Mouse (Mus musculus) gonadal fat pad, adult 2 months (tissue): Measurements from ENCODE around the gene C130074G19Rik. TPM values are rescaled to one million over a fixed set of nuclear protein-coding genes. Genes with fewer than 3 reads are reported as not detected.

Experiments used
- DNase-seq: peaks from one replicate; pipeline ENCODE4 v3.0.0-alpha.2; 2012; ENCODE audit warnings: low read depth
- polyA plus RNA-seq: library from polyadenylated mRNA; depleted of rRNA; stranded (reverse); fragments of >200 nt; gene quantifications from 2 replicates; pipeline ENCODE4 v1.2.3, GENCODE M21; 2012; rRNA removed

Gene C130074G19Rik
- polyA plus RNA-seq, 1 experiment = 57.8 TPM

- DNase-seq = no peak
Observed at GRCm38 (mm10) chr1:184844326-184845066, 38.5 kb downstream of the C130074G19Rik start.

- no peak for DNase-seq
Observed at GRCm38 (mm10) chr1:184837649-184838048, 45.4 kb downstream of the C130074G19Rik start.

GRCm38 (mm10) chr1:184836350-184836749 lies 46.7 kb downstream of the C130074G19Rik start:
- DNase-seq = no peak

- DNase-seq = no peak
Observed at GRCm38 (mm10) chr1:184833499-184833898, 49.5 kb downstream of the C130074G19Rik start.

- DNase-seq = no peak
Observed at GRCm38 (mm10) chr1:184832211-184832610, 50.8 kb downstream of the C130074G19Rik start.

- no peak for DNase-seq
Observed at GRCm38 (mm10) chr1:184829897-184830296, 53.1 kb downstream of the C130074G19Rik start.

- no peak for DNase-seq
Observed at GRCm38 (mm10) chr1:184827175-184827701, 55.8 kb downstream of the C130074G19Rik start.

GRCm38 (mm10) chr1:184825093-184825492 lies 57.9 kb downstream of the C130074G19Rik start:
- no peak for DNase-seq

GRCm38 (mm10) chr1:184824439-184824851 lies 58.6 kb downstream of the C130074G19Rik start:
- DNase-seq = no peak

- no peak for DNase-seq
Observed at GRCm38 (mm10) chr1:184822678-184823077, 60.3 kb downstream of the C130074G19Rik start.

Other genes starting within 250 kb of the C130074G19Rik start
- gene Hlx, start 150.6 kb downstream of the C130074G19Rik start, polyA plus RNA-seq = 9.1 and 9.2 TPM in 2 replicates
- 7.9 and 38.4 TPM in 2 replicates for gene Marc1, start 71.9 kb downstream of the C130074G19Rik start, polyA plus RNA-seq
- 184 and 202 TPM in 2 replicates for gene Marc2, start 36.8 kb downstream of the C130074G19Rik start, polyA plus RNA-seq
- 5.0 and 6.9 TPM in 2 replicates for gene Mark1, start 116.4 kb upstream of the C130074G19Rik start, polyA plus RNA-seq